Mouse (Mus musculus) MEL (cell line): Measurements from ENCODE around the gene Gm29609. TPM values are rescaled to one million over a fixed set of nuclear protein-coding genes. Genes with fewer than 3 reads are reported as not detected.
A peak's percentile ranks its signal among the peaks of the same experiment; 100 is the strongest.

Experiments
- DNase-seq: peaks from one replicate; pipeline ENCODE4 v3.0.0; 2011; ENCODE audit warnings: low read depth, low spot score
- H3K27ac ChIP-seq: 2 replicates; pipeline ENCODE4 v1.5.1; 2012; ENCODE audit warnings: low read depth, mild to moderate bottlenecking, control low read depth, low read length, moderate library complexity; ENCODE audit not compliant: control insufficient read depth
- H3K27me3 ChIP-seq, 2 experiments: fragments of 150-350 bp in 1 of 2; sonication (generic) in 1 of 2; 2 replicates each; pipeline ENCODE4 v1.6.1; 2012; ENCODE audit warnings: low read length in 2 of 2, mild to moderate bottlenecking in 2 of 2, improper control_type of control experiment in 1 of 2, moderate library complexity in 1 of 2; ENCODE audit not compliant: insufficient read depth in 2 of 2, control insufficient read depth in 1 of 2
- H3K36me3 ChIP-seq, 2 experiments: 2 replicates each; pipeline ENCODE4 v1.6.1; 2012 to 2014; ENCODE audit warnings: low read length in 2 of 2, improper control_type of control experiment in 1 of 2, inconsistent platforms in 1 of 2, mild to moderate bottlenecking in 1 of 2; ENCODE audit not compliant: insufficient read depth in 2 of 2, control insufficient read depth in 1 of 2
- H3K4me1 ChIP-seq, 2 experiments: fragments of 150-350 bp in 1 of 2; sonication (generic) in 1 of 2; 2 replicates each; pipeline ENCODE4 v1.6.1; 2012; ENCODE audit warnings: low read length in 2 of 2, improper control_type of control experiment in 1 of 2, mild to moderate bottlenecking in 1 of 2; ENCODE audit not compliant: insufficient read depth in 2 of 2, control insufficient read depth in 1 of 2
- H3K4me3 ChIP-seq, 2 experiments: fragments of 150-350 bp in 1 of 2; sonication (generic) in 1 of 2; 2 replicates each; pipeline ENCODE4 v1.5.1; 2012; ENCODE audit warnings: low read depth in 2 of 2, low read length in 2 of 2, mild to moderate bottlenecking in 2 of 2, moderate library complexity in 2 of 2, control low read depth in 1 of 2, improper control_type of control experiment in 1 of 2; ENCODE audit not compliant: control insufficient read depth in 1 of 2, insufficient read depth in 1 of 2
- H3K79me2 ChIP-seq: 2 replicates; pipeline ENCODE4 v1.6.1; 2012; ENCODE audit warnings: mild to moderate bottlenecking, low read length, moderate library complexity; ENCODE audit not compliant: control insufficient read depth, poor library complexity, insufficient read depth
- H3K9ac ChIP-seq: 2 replicates; pipeline ENCODE4 v1.6.1; 2012; ENCODE audit warnings: low read depth, mild to moderate bottlenecking, control low read depth, low read length, moderate library complexity; ENCODE audit not compliant: control insufficient read depth, poor library complexity, severe bottlenecking
- H3K9me3 ChIP-seq: fragments of 150-350 bp; sonication (generic); replicated peaks from 2 replicates; pipeline ENCODE4 v1.6.1; 2012; ENCODE audit warnings: mild to moderate bottlenecking, low read length, improper control_type of control experiment, moderate library complexity; ENCODE audit not compliant: insufficient read depth
- CTCF ChIP-seq, 3 experiments: IDR thresholded peaks in 2 of 3; conservative IDR thresholded peaks in 1 of 3; 2 replicates each; pipeline ENCODE4 v1.5.1; 2011 to 2012; ENCODE audit warnings: low read length in 3 of 3, low read depth in 2 of 3, mild to moderate bottlenecking in 2 of 3, improper control_type of control experiment in 1 of 3, inconsistent platforms in 1 of 3, mixed read lengths in 1 of 3, moderate library complexity in 1 of 3; ENCODE audit not compliant: control insufficient read depth in 1 of 3, insufficient read depth in 1 of 3, poor library complexity in 1 of 3, severe bottlenecking in 1 of 3
- E2F4 ChIP-seq: IDR thresholded peaks from 2 replicates; pipeline ENCODE4 v1.6.1; 2011; ENCODE audit warnings: low read depth, low read length, improper control_type of control experiment, borderline replicate concordance
- ETS1 ChIP-seq: IDR thresholded peaks from 2 replicates; pipeline ENCODE4 v1.6.1; 2012; ENCODE audit warnings: low read depth, mild to moderate bottlenecking, inconsistent platforms, low read length, improper control_type of control experiment, moderate library complexity
- GATA1 ChIP-seq: IDR thresholded peaks from 2 replicates; pipeline ENCODE4 v1.6.1; 2011; ENCODE audit warnings: low read depth, low read length, improper control_type of control experiment
- JUND ChIP-seq: IDR thresholded peaks from 2 replicates; pipeline ENCODE4 v1.6.1; 2011; ENCODE audit warnings: low read depth, mild to moderate bottlenecking, improper control_type of control experiment, low read length
- KAT2A ChIP-seq: conservative IDR thresholded peaks from 2 replicates; pipeline ENCODE4 v1.6.1; 2012; ENCODE audit warnings: low read depth, low read length, improper control_type of control experiment, inconsistent platforms
- MAFK ChIP-seq: IDR thresholded peaks from 2 replicates; pipeline ENCODE4 v1.6.1; 2011; ENCODE audit warnings: low read depth, mild to moderate bottlenecking, low read length, improper control_type of control experiment, borderline replicate concordance
- MAX ChIP-seq: IDR thresholded peaks from 2 replicates; pipeline ENCODE4 v1.6.1; 2011; ENCODE audit warnings: low read length, improper control_type of control experiment
- MAZ ChIP-seq: IDR thresholded peaks from 2 replicates; pipeline ENCODE4 v1.6.1; 2012; ENCODE audit warnings: low read depth, mild to moderate bottlenecking, inconsistent platforms, low read length, improper control_type of control experiment
- MEF2A ChIP-seq: IDR thresholded peaks from 2 replicates; pipeline ENCODE4 v1.6.1; 2014; ENCODE audit warnings: low read depth, mild to moderate bottlenecking, inconsistent platforms, low read length, improper control_type of control experiment; ENCODE audit not compliant: poor library complexity, insufficient replicate concordance, severe bottlenecking; ENCODE audit errors: extremely low read depth
- MYC ChIP-seq: IDR thresholded peaks from 2 replicates; pipeline ENCODE4 v1.6.1; 2011; ENCODE audit warnings: low read depth, mild to moderate bottlenecking, low read length, improper control_type of control experiment, moderate library complexity
- NELFE ChIP-seq: IDR thresholded peaks from 2 replicates; pipeline ENCODE4 v1.6.1; 2011; ENCODE audit warnings: low read depth, low read length, improper control_type of control experiment
- NRF1 ChIP-seq: IDR thresholded peaks from 2 replicates; pipeline ENCODE4 v1.6.1; 2014; ENCODE audit warnings: low read depth, mild to moderate bottlenecking, inconsistent platforms, low read length, improper control_type of control experiment, moderate library complexity; ENCODE audit not compliant: poor library complexity, insufficient read depth, severe bottlenecking
- POLR2A ChIP-seq, 2 experiments: IDR thresholded peaks; 2 replicates each; pipeline ENCODE4 v1.6.1; 2011 to 2012; ENCODE audit warnings: low read length in 2 of 2, mild to moderate bottlenecking in 2 of 2, control low read depth in 1 of 2, improper control_type of control experiment in 1 of 2, low read depth in 1 of 2, moderate library complexity in 1 of 2; ENCODE audit not compliant: control insufficient read depth in 1 of 2, insufficient read depth in 1 of 2, poor library complexity in 1 of 2
- POLR2AphosphoS2 ChIP-seq: IDR thresholded peaks from 2 replicates; pipeline ENCODE4 v1.6.1; 2011; ENCODE audit warnings: low read length, improper control_type of control experiment
- POLR2AphosphoS5 ChIP-seq: IDR thresholded peaks from 2 replicates; pipeline ENCODE4 v1.6.1; 2012; ENCODE audit warnings: low read depth, borderline replicate concordance, mild to moderate bottlenecking, inconsistent platforms, low read length, moderate library complexity, mixed read lengths
- SIN3A ChIP-seq: IDR thresholded peaks from 2 replicates; pipeline ENCODE4 v1.6.1; 2012; ENCODE audit warnings: low read length, improper control_type of control experiment, inconsistent platforms
- TCF12 ChIP-seq: IDR thresholded peaks from 2 replicates; pipeline ENCODE4 v1.6.1; 2014; ENCODE audit warnings: low read depth, mild to moderate bottlenecking, inconsistent platforms, low read length, improper control_type of control experiment, moderate library complexity
- UBTF ChIP-seq: IDR thresholded peaks from 2 replicates; pipeline ENCODE4 v1.6.1; 2012; ENCODE audit warnings: low read depth, mild to moderate bottlenecking, inconsistent platforms, low read length, improper control_type of control experiment, moderate library complexity, borderline replicate concordance; ENCODE audit not compliant: insufficient read depth
- USF2 ChIP-seq, 2 experiments: IDR thresholded peaks; 2 replicates each; pipeline ENCODE4 v1.6.1; 2011 to 2012; ENCODE audit warnings: improper control_type of control experiment in 2 of 2, low read length in 2 of 2, borderline replicate concordance in 1 of 2, inconsistent platforms in 1 of 2, low read depth in 1 of 2, mild to moderate bottlenecking in 1 of 2; ENCODE audit not compliant: insufficient read depth in 1 of 2
- ZC3H11A ChIP-seq: IDR thresholded peaks from 2 replicates; pipeline ENCODE4 v1.6.1; 2012; ENCODE audit warnings: low read depth, mild to moderate bottlenecking, inconsistent platforms, low read length, improper control_type of control experiment
- polyA plus RNA-seq, 2 experiments: library from polyadenylated mRNA; stranded (reverse) in 1 of 2; unstranded in 1 of 2; fragments of >175 nt in 1 of 2; fragments of >200 nt in 1 of 2; gene quantifications; 2 replicates each; pipeline versions ENCODE4 v1.2.1 to v1.2.4; 2012; ENCODE audit warnings: low replicate concordance in 2 of 2, low read depth in 1 of 2; ENCODE audit not compliant: insufficient read length in 2 of 2, insufficient read depth in 1 of 2, missing spikeins in 1 of 2
- total RNA-seq: library from RNA; depleted of rRNA; stranded (reverse); fragments of 300-350 nt; gene quantifications from 2 replicates; pipeline ENCODE4 v1.2.3, GENCODE M21; 2012

The Gm29609 gene
- total and polyA plus RNA-seq, 3 experiments = 5.0 to 6.4 TPM; not detected in 1

- Histone ChIP-seq H3K79me2 (no peaks in the 10 kb centered on the region), H3K9ac (no peak overlapping the region), H3K36me3 (no peaks in the 10 kb centered on the region), H3K4me1 (no peaks in the 10 kb centered on the region), H3K4me3 (no peak overlapping the region), H3K27ac (no peak overlapping the region), H3K9me3 (no peaks in the 10 kb centered on the region), H3K27me3 (0 out of 4 replicates have a peak, but pooled peaks cover 0 to 2% of the 10 kb centered on the region in 2 experiments)
- peak; percentile 48 for DNase-seq
- TF ChIP-seq GATA1 (no peak), UBTF (no peak), NELFE (no peak), MAX (no peak), TCF12 (no peak), CTCF (IDR thresholded peaks at IDR 0.05 in 2 of 3, conservative IDR thresholded peaks at IDR 0.05 in 1 of 3; ENCODE audit: control insufficient read depth in 1 of 3, insufficient read depth in 1 of 3, low read depth in 2 of 3, low read length in 3 of 3, poor library complexity in 1 of 3, severe bottlenecking in 1 of 3) (no peak), MAZ (no peak), SIN3A (no peak), E2F4 (no peak), MYC (no peak), MAFK (no peak), NRF1 (no peak), ZC3H11A (no peak), POLR2AphosphoS2 (no peak), JUND (no peak), KAT2A (no peak), USF2 (IDR thresholded peaks at IDR 0.05; ENCODE audit: borderline replicate concordance in 1 of 2, insufficient read depth in 1 of 2, low read depth in 1 of 2, low read length in 2 of 2) (no peak), ETS1 (no peak), MEF2A (no peak)
These were observed 40.7 kb downstream of the Gm29609 start for GRCm38 (mm10) chr5:31138968-31139425.

GRCm38 (mm10) chr5:31138241-31138967 is 41.3 kb downstream of the Gm29609 start, which contains the start of gene Ucn:
Gene Ucn (minus strand): TSS chr5:31138829.
- no peak within 1 kb of the TSS for H3K27ac ChIP-seq
- no peak for DNase-seq
- TF ChIP-seq POLR2A (IDR thresholded peaks at IDR 0.05; ENCODE audit: control insufficient read depth in 1 of 2, insufficient read depth in 1 of 2, low read depth in 1 of 2, low read length in 2 of 2, poor library complexity in 1 of 2) (0 out of 4 replicates have a peak, but pooled peaks of 1 of the 2 experiments have one; percentile 17), MYC (no peak), POLR2AphosphoS5 (no peak), POLR2AphosphoS2 (no peak)
- TF ChIP-seq, all 39 proteins: peak for 1
- H3K27me3 ChIP-seq = peaks cover 0 to 2% of the 10 kb centered on the region in 2 experiments; a peak in 1 of 4 replicates
- H3K79me2 ChIP-seq = no peaks in the 10 kb centered on the region
- no peaks in the 10 kb centered on the region for H3K36me3 ChIP-seq
- H3K9me3 ChIP-seq = no peaks in the 10 kb centered on the region
- no peak within 1 kb of the TSS for H3K9ac ChIP-seq
- H3K4me3 ChIP-seq = no peak within 1 kb of the TSS
- no peaks in the 10 kb centered on the region for H3K4me1 ChIP-seq
